Mouse (Mus musculus): ENCODE data around the gene Pld2. TPM values are rescaled to one million over a fixed set of nuclear protein-coding genes. Genes with fewer than 3 reads are reported as not detected.
A peak's percentile ranks its signal among the peaks of the same experiment; 100 is the strongest.
"Not testable (repeated sequence)": the region's sequence is repeated elsewhere in the genome, so short reads cannot be mapped to it uniquely, and the experiment has no call there.

Pld2 gene
- polyA plus RNA-seq, 2 experiments, result 7.5 to 18.9 TPM

GRCm38 (mm10) chr11:70566586-70566985, 26.7 kb downstream of the Pld2 start:
- ATAC-seq (ENCODE audit: low FRiP score, low read depth) (no peak), DNase-seq (ENCODE audit: low spot score) (no peak)
- no peak overlapping the region for H3K27ac ChIP-seq (replicated peaks; ENCODE audit: low read depth, low read length)
- no peak overlapping the region for H3K4me3 ChIP-seq (replicated peaks; ENCODE audit: low read length)
- 0 out of 2 replicates have a peak, but pooled peaks cover 3% of the 10 kb centered on the region for H3K36me3 ChIP-seq (ENCODE audit: control insufficient read depth, insufficient read depth, low read length)
- peaks cover 21% of the 10 kb centered on the region for H3K4me1 ChIP-seq (ENCODE audit: control insufficient read depth, insufficient read depth, low read length)
- no peaks in the 10 kb centered on the region for H3K9me3 ChIP-seq (ENCODE audit: control insufficient read depth, low read length)
- H3K27me3 ChIP-seq (ENCODE audit: control insufficient read depth, insufficient read depth, low read length), result no peaks in the 10 kb centered on the region
- no peak for TF ChIP-seq POLR2A (IDR thresholded peaks at IDR 0.05; ENCODE audit: borderline replicate concordance, extremely low read depth, insufficient read depth, insufficient read length)
- no peak overlapping the region for H3K9ac ChIP-seq (ENCODE audit: low read depth, low read length, severe bottlenecking)
- H3K4me2 ChIP-seq (replicated peaks; ENCODE audit: low read depth, low read length, severe bottlenecking), result no peak overlapping the region
- 52% methylated on average over 7 of the region's 7 CpGs for WGBS

DNA sequence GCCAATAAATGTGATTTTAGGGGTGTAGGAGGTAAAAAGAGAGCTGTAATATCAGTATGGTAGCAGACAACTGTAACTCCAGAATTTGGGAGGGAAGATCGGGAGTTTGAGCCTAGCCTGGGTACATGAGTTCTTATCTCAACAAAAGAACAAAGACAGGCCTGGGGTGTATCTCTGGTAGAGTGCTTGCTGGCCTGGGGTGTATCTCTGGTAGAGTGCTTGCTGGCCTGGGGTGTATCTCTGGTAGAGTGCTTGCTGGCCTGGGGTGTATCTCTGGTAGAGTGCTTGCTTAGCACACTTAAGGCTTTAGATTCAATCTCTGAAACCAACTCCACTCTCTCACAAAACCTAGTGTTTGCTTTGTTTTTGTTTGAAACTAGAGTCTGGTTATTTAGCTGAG, 30.8 kb downstream of the Pld2 start:
- not testable (repeated sequence) for H3K4me2 ChIP-seq (replicated peaks; ENCODE audit: low read depth, low read length, severe bottlenecking); H3K27me3 ChIP-seq (ENCODE audit: control insufficient read depth, insufficient read depth, low read length); ATAC-seq (ENCODE audit: low FRiP score, low read depth); H3K9ac ChIP-seq (ENCODE audit: low read depth, low read length, severe bottlenecking); H3K9me3 ChIP-seq (ENCODE audit: control insufficient read depth, low read length); H3K36me3 ChIP-seq (ENCODE audit: control insufficient read depth, insufficient read depth, low read length); H3K27ac ChIP-seq (replicated peaks; ENCODE audit: low read depth, low read length); DNase-seq (ENCODE audit: low spot score); H3K4me3 ChIP-seq (replicated peaks; ENCODE audit: low read length)
- H3K4me1 ChIP-seq (ENCODE audit: control insufficient read depth, insufficient read depth, low read length), result peaks cover 12% of the 10 kb centered on the region
- 93% methylated on average over 1 of the region's 1 CpGs for WGBS

DNA sequence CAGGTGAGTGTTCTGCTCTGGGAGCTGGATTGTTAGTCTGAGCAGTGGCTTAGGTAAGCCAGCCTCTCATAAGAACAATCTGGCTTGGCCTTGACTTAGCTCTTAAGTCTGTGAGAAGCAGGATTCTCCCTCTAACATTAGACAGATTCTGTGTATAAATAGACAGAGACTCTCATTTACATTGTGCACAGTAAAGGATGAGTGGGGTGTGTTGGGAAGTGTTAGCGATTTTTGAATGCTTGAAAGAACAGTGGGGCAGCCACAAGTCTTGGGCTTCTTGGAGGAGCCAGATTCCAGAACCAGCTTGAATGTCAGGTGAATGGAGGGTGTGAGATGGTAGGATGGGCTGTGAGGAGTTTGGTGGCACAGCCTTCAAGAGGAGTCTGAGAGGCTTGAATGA, 31.8 kb downstream of the Pld2 start:
- H3K36me3 ChIP-seq (ENCODE audit: control insufficient read depth, insufficient read depth, low read length), result 0 out of 2 replicates have a peak, but pooled peaks cover 3% of the 10 kb centered on the region
- WGBS, result 94% methylated on average over 1 of the region's 1 CpGs
- no peaks in the 10 kb centered on the region for H3K27me3 ChIP-seq (ENCODE audit: control insufficient read depth, insufficient read depth, low read length)
- DNase-seq (ENCODE audit: low spot score) (no peak), ATAC-seq (ENCODE audit: low FRiP score, low read depth) (no peak)
- H3K4me1 ChIP-seq (ENCODE audit: control insufficient read depth, insufficient read depth, low read length), result peaks cover 10% of the 10 kb centered on the region
- H3K27ac ChIP-seq (replicated peaks; ENCODE audit: low read depth, low read length), result no peak overlapping the region
- H3K4me3 ChIP-seq (replicated peaks; ENCODE audit: low read length), result no peak overlapping the region
- no peak overlapping the region for H3K9ac ChIP-seq (ENCODE audit: low read depth, low read length, severe bottlenecking)
- no peak for TF ChIP-seq POLR2A (IDR thresholded peaks at IDR 0.05; ENCODE audit: borderline replicate concordance, extremely low read depth, insufficient read depth, insufficient read length)
- H3K9me3 ChIP-seq (ENCODE audit: control insufficient read depth, low read length), result no peaks in the 10 kb centered on the region
- H3K4me2 ChIP-seq (replicated peaks; ENCODE audit: low read depth, low read length, severe bottlenecking), result no peak overlapping the region

DNA sequence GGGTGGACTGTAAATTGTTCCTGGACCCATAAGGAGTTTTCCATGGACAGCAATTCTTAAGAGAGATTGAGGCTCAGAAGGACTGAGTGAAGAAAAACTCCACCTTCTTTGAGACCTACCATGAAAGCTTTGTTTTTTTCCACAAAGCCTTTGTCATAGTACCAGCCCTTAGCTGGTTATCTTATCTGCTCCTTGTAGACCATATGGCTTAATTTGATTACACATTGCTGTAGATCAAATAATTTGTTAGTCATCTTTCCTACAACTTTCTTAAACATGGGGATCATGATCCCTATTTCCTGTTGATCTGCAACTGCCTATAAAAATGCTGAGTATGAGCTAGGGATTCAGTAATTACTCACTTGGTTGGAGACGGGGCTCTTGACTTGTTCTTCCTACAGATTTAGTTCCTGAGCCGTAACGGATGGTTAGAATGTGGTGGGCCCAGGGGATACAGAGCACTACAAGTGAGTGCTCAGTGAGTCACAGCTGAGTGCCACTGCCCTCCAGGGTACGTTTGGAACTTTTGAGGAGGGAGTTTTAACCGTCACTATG, 32.6 kb downstream of the Pld2 start:
- Histone ChIP-seq H3K9ac (ENCODE audit: low read depth, low read length, severe bottlenecking) (no peak overlapping the region), H3K27ac (replicated peaks; ENCODE audit: low read depth, low read length) (no peak overlapping the region; the same call in 1 of the 2 replicates), H3K4me3 (replicated peaks; ENCODE audit: low read length) (no peak overlapping the region), H3K9me3 (ENCODE audit: control insufficient read depth, low read length) (no peaks in the 10 kb centered on the region), H3K36me3 (ENCODE audit: control insufficient read depth, insufficient read depth, low read length) (0 out of 2 replicates have a peak, but pooled peaks cover 3% of the 10 kb centered on the region), H3K27me3 (ENCODE audit: control insufficient read depth, insufficient read depth, low read length) (no peaks in the 10 kb centered on the region), H3K4me1 (ENCODE audit: control insufficient read depth, insufficient read depth, low read length) (peaks cover 13% of the 10 kb centered on the region), H3K4me2 (replicated peaks; ENCODE audit: low read depth, low read length, severe bottlenecking) (no peak overlapping the region)
- ATAC-seq (ENCODE audit: low FRiP score, low read depth), result no peak
- no peak for DNase-seq (ENCODE audit: low spot score)
- TF ChIP-seq POLR2A (IDR thresholded peaks at IDR 0.05; ENCODE audit: borderline replicate concordance, extremely low read depth, insufficient read depth, insufficient read length), result no peak
- WGBS, result 58% methylated on average over 5 of the region's 5 CpGs

DNA sequence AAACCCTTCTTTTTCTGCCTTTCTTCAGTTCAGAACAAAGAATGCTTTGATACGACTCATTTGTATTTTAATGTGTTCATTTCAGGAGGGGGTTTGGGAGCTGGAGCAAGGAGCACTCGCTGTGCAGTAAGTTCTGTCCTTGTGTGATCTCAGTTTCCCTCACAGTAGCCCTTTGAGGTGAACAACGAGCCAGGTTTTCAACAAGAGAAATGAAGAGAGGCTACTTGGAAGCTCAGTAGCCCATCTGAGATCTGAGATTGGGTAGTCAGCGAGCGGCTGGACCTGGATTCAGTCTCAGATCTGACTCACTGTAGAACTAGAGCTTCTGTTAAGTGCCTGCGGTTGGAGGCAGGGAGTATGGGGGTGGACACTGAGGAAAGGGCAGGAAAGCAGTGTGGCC, 34.0 kb downstream of the Pld2 start:
- no peaks in the 10 kb centered on the region for H3K27me3 ChIP-seq (ENCODE audit: control insufficient read depth, insufficient read depth, low read length)
- no peak overlapping the region for H3K4me3 ChIP-seq (replicated peaks; ENCODE audit: low read length)
- no peaks in the 10 kb centered on the region for H3K9me3 ChIP-seq (ENCODE audit: control insufficient read depth, low read length)
- no peak overlapping the region for H3K27ac ChIP-seq (replicated peaks; ENCODE audit: low read depth, low read length)
- no peak for TF ChIP-seq POLR2A (IDR thresholded peaks at IDR 0.05; ENCODE audit: borderline replicate concordance, extremely low read depth, insufficient read depth, insufficient read length)
- H3K9ac ChIP-seq (ENCODE audit: low read depth, low read length, severe bottlenecking), result no peak overlapping the region
- no peak overlapping the region for H3K4me2 ChIP-seq (replicated peaks; ENCODE audit: low read depth, low read length, severe bottlenecking)
- WGBS, result 69% methylated on average over 6 of the region's 6 CpGs
- ATAC-seq (ENCODE audit: low FRiP score, low read depth), result no peak
- no peaks in the 10 kb centered on the region for H3K36me3 ChIP-seq (ENCODE audit: control insufficient read depth, insufficient read depth, low read length)
- no peak for DNase-seq (ENCODE audit: low spot score)
- peaks cover 28% of the 10 kb centered on the region for H3K4me1 ChIP-seq (ENCODE audit: control insufficient read depth, insufficient read depth, low read length)

DNA sequence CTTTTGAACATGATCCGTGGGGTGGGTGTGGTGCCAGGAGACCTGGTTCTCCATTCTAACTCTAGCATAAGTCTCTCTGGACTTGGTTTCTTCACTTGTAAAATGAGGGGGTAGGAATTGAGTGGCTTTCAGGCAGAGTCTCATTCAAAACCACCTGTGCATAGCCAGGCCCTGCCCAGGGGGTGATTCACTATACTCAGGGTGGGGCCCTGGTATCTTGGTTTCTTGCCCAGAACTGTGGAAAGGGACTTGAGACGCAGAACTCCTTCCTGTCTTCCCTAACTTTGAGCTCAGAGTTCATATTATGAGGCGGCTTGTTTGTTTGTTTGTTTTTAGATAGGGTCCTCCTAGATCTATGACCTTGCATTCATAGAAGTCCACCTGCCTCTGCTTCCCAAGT, 37.3 kb downstream of the Pld2 start:
- ATAC-seq (ENCODE audit: low FRiP score, low read depth) (no peak), DNase-seq (ENCODE audit: low spot score) (no peak)
- Histone ChIP-seq H3K9me3 (ENCODE audit: control insufficient read depth, low read length) (no peaks in the 10 kb centered on the region), H3K36me3 (ENCODE audit: control insufficient read depth, insufficient read depth, low read length) (no peaks in the 10 kb centered on the region), H3K4me2 (replicated peaks; ENCODE audit: low read depth, low read length, severe bottlenecking) (no peak overlapping the region), H3K27ac (replicated peaks; ENCODE audit: low read depth, low read length) (peak overlapping the region; percentile 38; the same call in 1 of the 2 replicates), H3K27me3 (ENCODE audit: control insufficient read depth, insufficient read depth, low read length) (no peaks in the 10 kb centered on the region), H3K4me1 (ENCODE audit: control insufficient read depth, insufficient read depth, low read length) (peaks cover 30% of the 10 kb centered on the region), H3K9ac (ENCODE audit: low read depth, low read length, severe bottlenecking) (no peak overlapping the region), H3K4me3 (replicated peaks; ENCODE audit: low read length) (no peak overlapping the region)
- no peak for TF ChIP-seq POLR2A (IDR thresholded peaks at IDR 0.05; ENCODE audit: borderline replicate concordance, extremely low read depth, insufficient read depth, insufficient read length)
- 64% methylated on average over 3 of the region's 3 CpGs for WGBS
